Comparison of ENCODE assay signal across 12 mouse cellular contexts in the genomic region with DNA sequence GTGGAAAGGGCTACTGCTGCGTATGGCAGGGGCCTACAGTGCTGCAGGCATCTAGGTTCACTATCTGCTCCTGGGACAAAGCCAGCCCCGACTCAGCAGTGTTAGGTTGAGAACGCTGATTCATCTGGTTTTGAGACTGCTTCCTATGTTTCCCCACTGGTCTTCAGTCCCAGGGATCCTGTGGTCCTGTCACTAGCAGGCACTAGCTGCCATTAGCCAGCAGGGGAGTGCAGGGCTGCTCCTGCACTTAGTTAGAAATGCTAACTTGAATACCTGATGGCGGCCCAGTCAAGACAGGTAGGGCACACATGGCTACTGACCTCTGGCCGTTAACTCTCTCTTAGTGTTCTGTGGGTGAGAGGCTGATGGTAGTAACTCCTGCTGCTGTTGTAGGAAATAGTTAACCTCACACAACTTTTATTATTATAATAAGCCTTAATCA. TPM values are rescaled to one million over a fixed set of nuclear protein-coding genes. Genes with fewer than 3 reads are reported as not detected.
DNase-seq lines count a peak whose midpoint lies in the region; ATAC-seq and TF ChIP-seq lines count a peak whose summit lies in the region.
"Had no signal": no experiment of that assay in that cellular context is flagged by ENCODE, and none has a peak within 500 bp of the region (broad histone marks: within the 10 kb centered on the region; RNA-seq: fewer than 3 reads in every experiment).

No protein-coding gene starts in this region.

- intact Hi-C loops in heart, adult 2 months (cut with DNase I) = no loop called here

- peak; percentile 55 for ATAC-seq in kidney, embryonic 15.5 days (replicated peaks; ENCODE audit: low FRiP score)
- no peak; the same call in 1 of the 2 replicates for ATAC-seq in kidney, embryonic 14.5 days (ENCODE audit: low FRiP score, low TSS enrichment)
- ATAC-seq in erythroid progenitor cell, adult 5-6 weeks (replicated peaks; ENCODE audit: low FRiP score, poor library complexity, severe bottlenecking) = peak; percentile 63
- ATAC-seq in liver, embryonic 11.5 days (replicated peaks; ENCODE audit: low FRiP score) = peak; percentile 48

- no peak overlapping the region for H3K4me2 ChIP-seq in kidney, embryonic 15.5 days
- no peak overlapping the region for H3K4me2 ChIP-seq in kidney, embryonic 14.5 days (replicated peaks; ENCODE audit: low read depth, low read length)
- H3K4me2 ChIP-seq in liver, embryonic 11.5 days = peak overlapping the region; percentile 33

- TF ChIP-seq POLR2A in MEL (IDR thresholded peaks at IDR 0.05; ENCODE audit: control insufficient read depth in 1 of 2, insufficient read depth in 1 of 2, low read depth in 1 of 2, low read length in 2 of 2, poor library complexity in 1 of 2) = no peak
- TF ChIP-seq POLR2A in heart, adult 2 months (IDR thresholded peaks at IDR 0.05; ENCODE audit: insufficient read depth, low read depth, low read length) = no peak

- DNase-seq in MEL (ENCODE audit: low read depth, low spot score) = peak; percentile 81
- no peak for DNase-seq in liver, embryonic 11.5 days (ENCODE audit: low spot score)
- DNase-seq in ovary, postnatal 36 days (ENCODE audit: low spot score) = no peak
- no peak for DNase-seq in heart, adult 2 months
- DNase-seq in retina, postnatal 1 day = no peak
- DNase-seq: adrenal gland, postnatal 10 days; lung, postnatal 4 days; right cerebral cortex, postnatal 4 days; thymus, postnatal 36 days had no signal

- no peaks in the 10 kb centered on the region for H3K36me3 ChIP-seq in kidney, embryonic 15.5 days
- H3K36me3 ChIP-seq in kidney, embryonic 14.5 days (ENCODE audit: control insufficient read depth, insufficient read depth, low read length) = no peaks in the 10 kb centered on the region
- peaks cover 0 to 9% of the 10 kb centered on the region in 2 experiments; a peak in 2 of 4 replicates for H3K36me3 ChIP-seq in MEL (ENCODE audit: control insufficient read depth in 1 of 2, insufficient read depth in 2 of 2, low read length in 2 of 2)
- H3K36me3 ChIP-seq in liver, embryonic 11.5 days (ENCODE audit: control insufficient read depth, insufficient read depth, low read length) = no peaks in the 10 kb centered on the region
- H3K36me3 ChIP-seq in heart, adult 2 months (ENCODE audit: control insufficient read depth, insufficient read depth, low read length) = no peaks in the 10 kb centered on the region

- no peak for TF ChIP-seq RAD21 in MEL (IDR thresholded peaks at IDR 0.05; ENCODE audit: low read depth, low read length)

- no peak for TF ChIP-seq EP300 in MEL (IDR thresholded peaks at IDR 0.05; ENCODE audit: low read depth in 1 of 2, low read length in 2 of 2)
- TF ChIP-seq EP300 in heart, adult 2 months (IDR thresholded peaks at IDR 0.05; ENCODE audit: insufficient read depth, low read depth, low read length) = no peak

- no peak overlapping the region for H3K4me3 ChIP-seq in kidney, embryonic 15.5 days (replicated peaks)
- no peak overlapping the region for H3K4me3 ChIP-seq in kidney, embryonic 14.5 days (ENCODE audit: low read length)
- H3K4me3 ChIP-seq in MEL (ENCODE audit: control insufficient read depth in 1 of 2, insufficient read depth in 1 of 2, low read depth in 2 of 2, low read length in 2 of 2) = peak overlapping the region in 1 of 2 experiments; percentile 31; a peak in 1 of 4 replicates
- H3K4me3 ChIP-seq in liver, embryonic 11.5 days (ENCODE audit: low read depth, low read length) = no peak overlapping the region
- no peak overlapping the region for H3K4me3 ChIP-seq in heart, adult 2 months

- no peaks in the 10 kb centered on the region for H3K27me3 ChIP-seq in kidney, embryonic 15.5 days
- H3K27me3 ChIP-seq in kidney, embryonic 14.5 days (ENCODE audit: control insufficient read depth, insufficient read depth, low read length) = no peaks in the 10 kb centered on the region
- no peaks in the 10 kb centered on the region for H3K27me3 ChIP-seq in MEL (ENCODE audit: control insufficient read depth in 1 of 2, insufficient read depth in 2 of 2, low read length in 2 of 2)
- H3K27me3 ChIP-seq in liver, embryonic 11.5 days (replicated peaks; ENCODE audit: control insufficient read depth, insufficient read depth, low read length) = no peaks in the 10 kb centered on the region
- no peaks in the 10 kb centered on the region for H3K27me3 ChIP-seq in heart, adult 2 months (ENCODE audit: control insufficient read depth, insufficient read depth, low read length)

- no peaks in the 10 kb centered on the region for H3K79me2 ChIP-seq in MEL (ENCODE audit: control insufficient read depth, insufficient read depth, low read length, poor library complexity)
- no peaks in the 10 kb centered on the region for H3K79me2 ChIP-seq in heart, adult 2 months (replicated peaks; ENCODE audit: control insufficient read depth, insufficient read depth, low read length)

- H3K27ac ChIP-seq in kidney, embryonic 15.5 days = peak overlapping the region; percentile 71
- H3K27ac ChIP-seq in kidney, embryonic 14.5 days (ENCODE audit: low read depth, low read length) = no peak overlapping the region
- peak overlapping the region; percentile 6; the same call in 1 of the 2 replicates for H3K27ac ChIP-seq in MEL (ENCODE audit: control insufficient read depth, low read depth, low read length)
- H3K27ac ChIP-seq in liver, embryonic 11.5 days (ENCODE audit: low read depth, low read length) = peak overlapping the region; percentile 87
- H3K27ac ChIP-seq in heart, adult 2 months = no peak overlapping the region

- H3K9ac ChIP-seq in kidney, embryonic 15.5 days = no peak overlapping the region
- no peak overlapping the region for H3K9ac ChIP-seq in kidney, embryonic 14.5 days (ENCODE audit: low read depth, low read length)
- H3K9ac ChIP-seq in MEL (ENCODE audit: control insufficient read depth, low read depth, low read length, poor library complexity, severe bottlenecking) = no peak overlapping the region
- peak overlapping the region; percentile 18; the same call in 1 of the 2 replicates for H3K9ac ChIP-seq in liver, embryonic 11.5 days (ENCODE audit: low read depth, low read length)
- H3K9ac ChIP-seq in heart, adult 2 months (ENCODE audit: low read depth, low read length) = no peak overlapping the region

- TF ChIP-seq CTCF in MEL (IDR thresholded peaks at IDR 0.05 in 2 of 3, conservative IDR thresholded peaks at IDR 0.05 in 1 of 3; ENCODE audit: control insufficient read depth in 1 of 3, insufficient read depth in 1 of 3, low read depth in 2 of 3, low read length in 3 of 3, poor library complexity in 1 of 3, severe bottlenecking in 1 of 3) = peak in 1 of 3 experiments; percentile 27; a peak in 2 of 6 replicates
- no peak for TF ChIP-seq CTCF in heart, adult 2 months (IDR thresholded peaks at IDR 0.05)

- H3K9me3 ChIP-seq in kidney, embryonic 15.5 days (replicated peaks) = no peaks in the 10 kb centered on the region
- H3K9me3 ChIP-seq in kidney, embryonic 14.5 days (ENCODE audit: control insufficient read depth, low read length) = no peaks in the 10 kb centered on the region
- H3K9me3 ChIP-seq in MEL (replicated peaks; ENCODE audit: insufficient read depth, low read length) = no peaks in the 10 kb centered on the region
- no peaks in the 10 kb centered on the region for H3K9me3 ChIP-seq in liver, embryonic 11.5 days (ENCODE audit: control insufficient read depth, low read length)

- H3K4me1 ChIP-seq in kidney, embryonic 15.5 days = no peaks in the 10 kb centered on the region
- H3K4me1 ChIP-seq in kidney, embryonic 14.5 days (ENCODE audit: control insufficient read depth, insufficient read depth, low read length) = no peaks in the 10 kb centered on the region
- peaks cover 10 to 20% of the 10 kb centered on the region in 2 experiments for H3K4me1 ChIP-seq in MEL (ENCODE audit: control insufficient read depth in 1 of 2, insufficient read depth in 2 of 2, low read length in 2 of 2)
- H3K4me1 ChIP-seq in liver, embryonic 11.5 days (replicated peaks; ENCODE audit: control insufficient read depth, insufficient read depth, low read length) = peaks cover 37% of the 10 kb centered on the region
- H3K4me1 ChIP-seq in heart, adult 2 months (ENCODE audit: control insufficient read depth, insufficient read depth, low read length) = no peaks in the 10 kb centered on the region

- WGBS in kidney, embryonic 15.5 days = 64% methylated on average over 5 of the region's 5 CpGs
- 64% methylated on average over 5 of the region's 5 CpGs for WGBS in kidney, embryonic 14.5 days
- 55% methylated on average over 5 of the region's 5 CpGs for WGBS in liver, embryonic 11.5 days
- WGBS in heart, adult 2 months = 75% methylated on average over 5 of the region's 5 CpGs

TF ChIP-seq in MEL, 35 proteins besides CTCF, POLR2A, EP300 and RAD21:
- TF ChIP-seq ETS1 (IDR thresholded peaks at IDR 0.05; ENCODE audit: low read depth, low read length) (0 out of 2 replicates have a peak, but pooled peaks have one; percentile 19), RCOR1 (IDR thresholded peaks at IDR 0.05; ENCODE audit: low read depth, low read length) (no peak), MAFK (IDR thresholded peaks at IDR 0.05; ENCODE audit: borderline replicate concordance, low read depth, low read length) (peak; percentile 55; the same call in 1 of the 2 replicates), MYC (IDR thresholded peaks at IDR 0.05; ENCODE audit: low read depth, low read length) (0 out of 2 replicates have a peak, but pooled peaks have one; percentile 8)

RNA-seq across cellular contexts. Expression of a gene that starts 32.4 kb away (rescaled TPM):
- polyA plus RNA-seq in kidney, embryonic 15.5 days (2015; fragmentation: Nextera tagmentation; extraction: Ambion mirVana) = 20.0 and 24.2 TPM in 2 replicates
- polyA plus RNA-seq in kidney, embryonic 14.5 days (2014; fragmentation: Nextera tagmentation; extraction: Ambion mirVana) = 21.4 and 21.6 TPM in 2 replicates
- total RNA-seq in MEL (2012; rRNA removed) = 5.8 TPM in 2 replicates
- 10 to 100 TPM in 1 of 2 experiments, not detected in 1; 11.3 TPM for polyA plus RNA-seq in MEL (2012; ENCODE audit: insufficient read depth in 1 of 2, insufficient read length in 2 of 2, low read depth in 1 of 2, low replicate concordance in 2 of 2, missing spikeins in 1 of 2)
- total RNA-seq in erythroid progenitor cell, adult 5-6 weeks (2015; ENCODE audit: low replicate concordance) = 98.0 and 113 TPM in 2 replicates
- total RNA-seq in erythroid progenitor cell, adult 5-6 weeks (2017; ENCODE audit: low replicate concordance) = 24.0 and 36.8 TPM in 2 replicates
- 18.1 and 19.1 TPM in 2 replicates for polyA plus RNA-seq in liver, embryonic 11.5 days (2014; fragmentation: Nextera tagmentation; extraction: Ambion mirVana)
- total RNA-seq in heart, adult 2 months (2021) = 10 to 100 TPM; 15.7 to 17.6 TPM
- polyA plus RNA-seq in heart, adult 2 months (2012; rRNA removed) = 14.5 and 15.5 TPM in 2 replicates

Comparison
In these comparisons a context has a peak if more than half of its experiments do, and no peak if none do; other contexts are left out.
1. H3K27ac ChIP-seq: peak in kidney, embryonic 15.5 days (single experiment), MEL (single experiment) and liver, embryonic 11.5 days (single experiment); none in kidney, embryonic 14.5 days (single experiment) and heart, adult 2 months (single experiment).